Mouse (Mus musculus) midbrain, embryonic 16.5 days (tissue): Measurements from ENCODE around the gene Olfr1058. TPM values are rescaled to one million over a fixed set of nuclear protein-coding genes. Genes with fewer than 3 reads are reported as not detected.
"Not testable (repeated sequence)": the region's sequence is repeated elsewhere in the genome, so short reads cannot be mapped to it uniquely, and the experiment has no call there.

Experiments used
- ATAC-seq: fragments of 200-750 bp; cut with Nextera tagmentation; 2 replicates; pipeline ENCODE4 v1.8.0; 2017; ENCODE audit warnings: moderate TSS enrichment
- H3K27ac ChIP-seq: fragments of 300-500 bp; sonication (generic); 2 replicates; pipeline ENCODE4 v1.5.1; 2014; ENCODE audit warnings: mild to moderate bottlenecking, low read length, mixed read lengths
- H3K27me3 ChIP-seq: fragments of 300-500 bp; sonication (generic); 2 replicates; pipeline ENCODE4 v1.6.1; 2014; ENCODE audit warnings: low read depth, low read length, mixed read lengths; ENCODE audit not compliant: control insufficient read depth, insufficient read depth
- H3K36me3 ChIP-seq: fragments of 300-500 bp; sonication (generic); 2 replicates; pipeline ENCODE4 v1.6.1; 2014; ENCODE audit warnings: mild to moderate bottlenecking, low read length, moderate library complexity, mixed read lengths; ENCODE audit not compliant: control insufficient read depth, insufficient read depth
- H3K4me1 ChIP-seq: fragments of 300-500 bp; sonication (generic); 2 replicates; pipeline ENCODE4 v1.6.1; 2014; ENCODE audit warnings: mild to moderate bottlenecking, low read length, mixed read lengths; ENCODE audit not compliant: control insufficient read depth, insufficient read depth
- H3K4me2 ChIP-seq: fragments of 300-500 bp; sonication (generic); 2 replicates; pipeline ENCODE4 v1.6.1; 2014; ENCODE audit warnings: mild to moderate bottlenecking, low read length, mixed read lengths
- H3K4me3 ChIP-seq: fragments of 300-500 bp; sonication (generic); 2 replicates; pipeline ENCODE4 v1.5.1; 2014; ENCODE audit warnings: low read depth, mild to moderate bottlenecking, low read length, moderate library complexity, mixed read lengths
- H3K9ac ChIP-seq: fragments of 300-500 bp; sonication (generic); 2 replicates; pipeline ENCODE4 v1.6.1; 2014; ENCODE audit warnings: low read depth, low read length, mixed read lengths
- H3K9me3 ChIP-seq: fragments of 300-500 bp; sonication (generic); replicated peaks from 2 replicates; pipeline ENCODE4 v1.6.1; 2014; ENCODE audit warnings: mild to moderate bottlenecking, low read length, mixed read lengths; ENCODE audit not compliant: control insufficient read depth, poor library complexity, severe bottlenecking
- WGBS: fragments of 180-500 bp; shearing (Covaris S2); extraction: QIAGEN DNeasy Blood & Tissue Kit; methylation state at CpG from one replicate; pipeline ENCODE4 v1.1.7; 2014; 5-methylcytosine and 5-hydroxymethylcytosine counted together
- polyA plus RNA-seq: library from polyadenylated mRNA; unstranded; fragments of >200 nt; fragmentation: Nextera tagmentation; extraction: Ambion mirVana; gene quantifications from 2 replicates; pipeline ENCODE4 v1.2.1, GENCODE M21; 2015

Olfr1058 gene
- not detected in 2 replicates for polyA plus RNA-seq

DNA sequence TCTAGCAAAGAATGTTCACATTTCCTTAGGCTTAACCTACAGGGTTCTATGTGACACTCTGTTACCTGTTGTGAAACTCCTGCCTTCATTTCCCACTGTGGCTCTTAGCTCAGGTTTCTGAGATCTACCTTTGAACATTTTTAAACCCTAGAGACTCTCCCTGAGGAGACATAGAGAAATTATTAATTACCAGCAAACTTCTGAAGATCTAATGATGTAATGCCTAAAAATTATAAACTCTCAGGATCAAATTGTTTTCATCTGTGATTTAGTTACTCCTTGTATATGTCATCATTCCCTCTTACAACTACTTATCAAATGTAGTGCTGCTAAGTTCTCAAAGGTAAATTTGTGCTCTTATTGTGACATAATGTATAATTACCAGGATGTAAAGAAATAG is at the start of gene Olfr1058:
Olfr1058 (minus strand) TSS at position 101 of the 400 bp plus-strand sequence.
- ATAC-seq, H3K27ac ChIP-seq, H3K36me3 ChIP-seq, H3K9me3 ChIP-seq, H3K9ac ChIP-seq, H3K4me2 ChIP-seq, H3K4me1 ChIP-seq, H3K4me3 ChIP-seq, H3K27me3 ChIP-seq: not testable (repeated sequence)

DNA sequence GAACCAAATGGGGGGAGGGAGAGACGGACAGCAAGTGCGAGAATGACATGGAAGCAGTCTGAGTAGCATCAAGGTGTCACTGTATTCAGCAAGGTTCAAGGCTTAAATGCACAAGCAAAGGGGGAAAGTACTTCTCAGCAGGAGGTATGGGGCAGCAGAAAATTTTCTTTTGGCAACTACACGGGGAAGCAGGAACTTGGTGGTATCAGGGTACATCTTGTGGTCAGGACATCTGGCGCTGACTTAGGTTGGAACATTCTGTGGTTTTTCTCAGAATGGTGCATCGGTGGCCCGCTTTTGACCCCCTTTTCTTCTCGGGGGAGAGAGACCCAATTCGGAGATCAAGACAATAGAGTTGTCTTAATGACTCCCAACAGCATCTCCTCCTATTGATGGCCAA is 40.1 kb upstream of the Olfr1058 start:
- not testable (repeated sequence) for H3K27me3 ChIP-seq, ATAC-seq, H3K9ac ChIP-seq, H3K9me3 ChIP-seq, H3K36me3 ChIP-seq, H3K4me1 ChIP-seq, H3K27ac ChIP-seq, H3K4me3 ChIP-seq, H3K4me2 ChIP-seq
- WGBS, result 90% methylated on average over 8 of the region's 8 CpGs

GRCm38 (mm10) chr2:86426649-86427048 is 38.3 kb upstream of the Olfr1058 start, which contains the start of gene Olfr1062:
Olfr1062 (minus strand) TSS chr2:86426749.
- H3K4me3 ChIP-seq, H3K4me2 ChIP-seq, H3K9me3 ChIP-seq, ATAC-seq, H3K27ac ChIP-seq, H3K4me1 ChIP-seq, H3K27me3 ChIP-seq, H3K9ac ChIP-seq, H3K36me3 ChIP-seq: not testable (repeated sequence)

GRCm38 (mm10) chr2:86413950-86414349 is 25.6 kb upstream of the Olfr1058 start, which contains the start of gene Olfr1061:
Olfr1061 (minus strand) TSS chr2:86414050.
- Histone ChIP-seq H3K4me2 (no peak within 1 kb of the TSS), H3K27me3 (no peaks in the 10 kb centered on the region), H3K9ac (no peak within 1 kb of the TSS), H3K27ac (no peak within 1 kb of the TSS), H3K4me3 (no peak within 1 kb of the TSS), H3K4me1 (no peaks in the 10 kb centered on the region), H3K36me3 (no peaks in the 10 kb centered on the region), H3K9me3 (no peaks in the 10 kb centered on the region)
- ATAC-seq, result no peak
- WGBS, result 89% methylated on average over 1 of the region's 1 CpGs

DNA sequence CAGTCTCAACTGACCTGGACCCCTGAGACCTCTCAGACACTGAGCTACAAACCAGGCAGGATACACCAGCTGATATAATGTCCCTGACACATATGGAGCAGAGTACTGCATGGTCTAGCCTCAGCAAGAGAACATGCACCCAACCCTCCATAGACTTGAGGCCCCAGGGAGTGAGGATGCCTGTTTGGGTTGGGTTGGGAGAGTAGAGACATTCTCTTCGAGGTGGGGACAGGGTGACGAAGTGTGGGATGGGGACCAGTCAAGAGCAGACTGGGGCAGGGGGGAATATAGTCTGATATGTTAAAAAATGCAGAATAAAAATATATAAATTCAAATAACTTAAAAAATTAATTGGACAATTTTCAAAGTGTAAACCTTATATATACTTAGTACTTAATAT is 6.8 kb upstream of the Olfr1058 start:
- Histone ChIP-seq H3K9ac (no peak overlapping the region), H3K9me3 (no peaks in the 10 kb centered on the region)
- 88% methylated on average over 2 of the region's 2 CpGs for WGBS

DNA sequence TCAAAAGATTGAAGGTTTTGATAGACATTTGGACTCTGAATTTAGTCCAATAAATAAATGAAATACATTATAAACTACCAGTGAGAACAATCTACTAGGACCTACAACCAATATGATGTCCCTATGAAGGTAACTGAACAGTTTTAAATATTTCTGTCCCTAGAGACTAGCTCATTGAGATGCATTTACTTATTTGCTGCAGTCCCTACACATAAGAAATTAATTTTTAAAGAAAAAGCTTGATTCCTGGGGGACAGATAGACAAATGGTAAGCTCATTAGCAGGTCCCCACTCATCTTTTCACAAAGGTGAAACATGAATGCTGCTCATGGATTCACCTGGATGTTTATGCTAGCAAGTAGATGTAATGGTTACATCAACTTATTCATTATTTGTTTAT is 10.1 kb downstream of the Olfr1058 start, which contains the start of gene Olfr1057:
Olfr1057 (minus strand) TSS at position 101 of the 400 bp plus-strand sequence.
- H3K4me3 ChIP-seq, result no peak within 1 kb of the TSS
- no peaks in the 10 kb centered on the region for H3K4me1 ChIP-seq
- H3K27me3 ChIP-seq, result no peaks in the 10 kb centered on the region
- H3K27ac ChIP-seq, result no peak within 1 kb of the TSS
- H3K9me3 ChIP-seq, result no peaks in the 10 kb centered on the region
- no peak within 1 kb of the TSS for H3K9ac ChIP-seq
- ATAC-seq, result no peak
- H3K36me3 ChIP-seq, result no peaks in the 10 kb centered on the region
- H3K4me2 ChIP-seq, result no peak within 1 kb of the TSS

More for the DNA sequence above, 6.8 kb upstream of the Olfr1058 start:
- H3K36me3 ChIP-seq, result no peaks in the 10 kb centered on the region
- no peak overlapping the region for H3K27ac ChIP-seq
- no peak overlapping the region for H3K4me3 ChIP-seq
- no peak overlapping the region for H3K4me2 ChIP-seq
- H3K4me1 ChIP-seq, result no peaks in the 10 kb centered on the region
- no peak for ATAC-seq
- no peaks in the 10 kb centered on the region for H3K27me3 ChIP-seq

GRCm38 (mm10) chr2:86366342-86366741 is 22.0 kb downstream of the Olfr1058 start:
- not testable (repeated sequence) for H3K36me3 ChIP-seq, H3K9ac ChIP-seq
- 80% methylated on average over 1 of the region's 6 CpGs for whole genome bisulfite sequencing

DNA sequence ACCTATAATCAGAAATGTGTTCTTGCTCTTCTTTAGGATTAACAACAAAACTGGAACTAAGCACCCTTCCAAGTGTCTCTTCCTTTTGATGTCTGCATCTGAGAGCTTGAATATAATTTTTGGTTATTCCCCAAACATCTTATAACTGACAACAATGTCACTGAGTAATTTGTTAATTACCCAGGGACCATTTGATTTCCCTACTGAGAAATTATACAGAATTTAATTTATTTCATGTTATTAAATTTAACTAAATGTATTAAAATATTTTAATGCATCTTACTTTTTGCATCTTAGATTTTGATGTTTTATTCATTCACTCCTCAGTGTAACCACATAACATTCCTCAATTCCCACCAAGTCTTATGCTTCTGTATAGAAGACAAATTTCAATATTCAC is 26.0 kb downstream of the Olfr1058 start, which contains the start of gene Olfr1056:
Olfr1056 (minus strand) TSS at position 101 of the 400 bp plus-strand sequence.
- no peak for ATAC-seq
- Histone ChIP-seq H3K36me3 (no peaks in the 10 kb centered on the region), H3K4me3 (no peak within 1 kb of the TSS), H3K27me3 (no peaks in the 10 kb centered on the region), H3K4me1 (no peaks in the 10 kb centered on the region), H3K4me2 (no peak within 1 kb of the TSS), H3K27ac (no peak within 1 kb of the TSS), H3K9ac (no peak within 1 kb of the TSS), H3K9me3 (no peaks in the 10 kb centered on the region)

More at GRCm38 (mm10) chr2:86366342-86366741, 22.0 kb downstream of the Olfr1058 start:
- H3K27ac ChIP-seq, H3K4me3 ChIP-seq, H3K27me3 ChIP-seq, ATAC-seq, H3K4me2 ChIP-seq, H3K9me3 ChIP-seq, H3K4me1 ChIP-seq: not testable (repeated sequence)

DNA sequence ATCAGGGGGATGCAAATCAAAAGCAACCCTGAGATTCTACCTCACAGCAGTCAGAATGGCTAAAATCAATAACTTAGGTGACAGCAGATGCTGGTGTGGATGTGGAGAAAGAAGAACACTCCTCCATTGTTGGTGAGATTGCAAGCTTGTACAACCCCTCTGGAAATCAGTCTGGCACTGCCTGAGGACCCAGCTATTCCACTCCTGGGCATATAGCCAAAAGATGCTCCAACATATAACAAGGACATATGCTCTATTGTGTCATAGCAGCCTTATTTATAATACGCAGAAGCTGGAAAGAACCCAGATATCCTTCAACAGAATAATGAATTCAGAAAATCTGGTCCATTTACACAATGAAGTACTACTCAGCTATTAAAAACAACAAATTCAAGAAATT is 36.6 kb downstream of the Olfr1058 start:
- H3K4me1 ChIP-seq, H3K27me3 ChIP-seq, H3K36me3 ChIP-seq, H3K4me2 ChIP-seq, H3K9me3 ChIP-seq, H3K4me3 ChIP-seq, ATAC-seq, H3K27ac ChIP-seq, H3K9ac ChIP-seq: not testable (repeated sequence)
- WGBS, result 85% methylated on average over 1 of the region's 1 CpGs
